Mouse (Mus musculus) small intestine, adult 2 months (tissue): ENCODE results near the gene C2cd5. TPM values are rescaled to one million over a fixed set of nuclear protein-coding genes. Genes with fewer than 3 reads are reported as not detected.
"Not testable (repeated sequence)": the region's sequence is repeated elsewhere in the genome, so short reads cannot be mapped to it uniquely, and the experiment has no call there.

Source experiments
- H3K27ac ChIP-seq: fragments of 200-500 bp; 2 replicates; pipeline ENCODE4 v1.5.1; 2012; ENCODE audit warnings: low read depth, low read length, control low read depth, inconsistent platforms; ENCODE audit not compliant: insufficient read depth
- H3K27me3 ChIP-seq: fragments of 200-500 bp; 2 replicates; pipeline ENCODE4 v1.6.1; 2012; ENCODE audit warnings: mild to moderate bottlenecking, moderate library complexity, low read length, inconsistent platforms; ENCODE audit not compliant: control insufficient read depth, insufficient read depth
- H3K36me3 ChIP-seq: fragments of 200-500 bp; 2 replicates; pipeline ENCODE4 v1.6.1; 2012; ENCODE audit warnings: mild to moderate bottlenecking, low read length, control low read depth, inconsistent platforms; ENCODE audit not compliant: control insufficient read depth, insufficient read depth
- H3K4me1 ChIP-seq: fragments of 200-500 bp; 2 replicates; pipeline ENCODE4 v1.6.1; 2012; ENCODE audit warnings: low read length, inconsistent platforms, mixed read lengths; ENCODE audit not compliant: control insufficient read depth, insufficient read depth, insufficient read length
- H3K4me3 ChIP-seq: fragments of 200-500 bp; 2 replicates; pipeline ENCODE4 v1.5.1; 2012; ENCODE audit warnings: low read depth, mild to moderate bottlenecking, control low read depth, inconsistent platforms, low read length, moderate library complexity
- CTCF ChIP-seq: fragments of 200-500 bp; IDR thresholded peaks from 2 replicates; pipeline ENCODE4 v1.5.1; 2012; ENCODE audit warnings: low read depth, mild to moderate bottlenecking, control low read depth, inconsistent platforms, low read length, moderate library complexity, mixed read lengths; ENCODE audit not compliant: insufficient replicate concordance, insufficient read length; ENCODE audit errors: extremely low read depth
- POLR2A ChIP-seq: fragments of 200-500 bp; IDR thresholded peaks from 2 replicates; pipeline ENCODE4 v1.6.1; 2012; ENCODE audit warnings: low read depth, mild to moderate bottlenecking, control low read depth, inconsistent platforms, low read length, moderate library complexity
- WGBS: fragments of 180-500 bp; shearing (Covaris S2); methylation state at CpG from one replicate; pipeline ENCODE4 v1.1.7; 2018; 5-methylcytosine and 5-hydroxymethylcytosine counted together
- polyA plus RNA-seq: library from polyadenylated mRNA; depleted of rRNA; stranded (reverse); fragments of >200 nt; gene quantifications from 2 replicates; pipeline ENCODE4 v1.2.3, GENCODE M21; 2012

The C2cd5 gene
- polyA plus RNA-seq, 1 experiment, result 15.9 TPM

- H3K4me1 ChIP-seq, result peaks cover 11% of the 10 kb centered on the region; the same call in 1 of the 2 replicates
- 84% methylated on average over 4 of the region's 4 CpGs for WGBS
- H3K36me3 ChIP-seq, result no peaks in the 10 kb centered on the region
- no peak overlapping the region for H3K4me3 ChIP-seq
- no peaks in the 10 kb centered on the region for H3K27me3 ChIP-seq
- H3K27ac ChIP-seq, result peak overlapping the region; percentile 36; the same call in 1 of the 2 replicates
- TF ChIP-seq POLR2A, result no peak
- no peak for TF ChIP-seq CTCF
Measured at GRCm38 (mm10) chr6:143142861-143143260, 42.9 kb upstream of the C2cd5 start.

GRCm38 (mm10) chr6:143141624-143142592, 42.0 kb upstream of the C2cd5 start:
- peak overlapping the region; percentile 81 for H3K27ac ChIP-seq
- H3K36me3 ChIP-seq, H3K4me3 ChIP-seq, H3K27me3 ChIP-seq: not testable (repeated sequence)
- 54% methylated on average over 10 of the region's 10 CpGs for WGBS
- H3K4me1 ChIP-seq, result peaks cover 11% of the 10 kb centered on the region; the same call in 1 of the 2 replicates

- no peaks in the 10 kb centered on the region for H3K36me3 ChIP-seq
- H3K4me3 ChIP-seq, result no peak overlapping the region
- H3K4me1 ChIP-seq, result peaks cover 11% of the 10 kb centered on the region; the same call in 1 of the 2 replicates
- no peak overlapping the region for H3K27ac ChIP-seq
- TF ChIP-seq CTCF, result no peak
- no peak for TF ChIP-seq POLR2A
- no peaks in the 10 kb centered on the region for H3K27me3 ChIP-seq
- 86% methylated on average over 9 of the region's 9 CpGs for WGBS
Measured at GRCm38 (mm10) chr6:143140884-143141283, 40.9 kb upstream of the C2cd5 start.

DNA sequence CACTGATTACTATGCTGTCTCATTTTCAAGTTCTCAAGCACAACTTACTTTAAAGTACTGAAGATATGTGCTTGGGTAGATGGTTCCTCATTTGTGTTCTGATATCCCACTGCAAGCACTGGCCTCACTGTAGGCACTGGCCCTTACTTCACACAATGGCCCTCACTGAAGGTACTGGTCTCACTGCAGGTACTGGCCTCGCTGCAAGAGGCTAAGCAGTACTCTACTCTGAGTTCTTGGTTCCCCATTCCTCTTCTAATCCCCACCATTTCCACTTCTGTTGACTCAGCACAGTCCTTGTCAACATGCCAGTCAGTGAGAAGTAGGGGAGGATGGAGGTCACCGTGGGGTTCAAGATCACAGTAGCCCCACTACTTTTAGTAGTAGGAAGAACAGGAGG, 39.5 kb upstream of the C2cd5 start:
- no peaks in the 10 kb centered on the region for H3K36me3 ChIP-seq
- H3K27ac ChIP-seq, result no peak overlapping the region
- no peaks in the 10 kb centered on the region for H3K27me3 ChIP-seq
- WGBS, result 85% methylated on average over 2 of the region's 2 CpGs
- no peak overlapping the region for H3K4me3 ChIP-seq
- TF ChIP-seq CTCF, result no peak
- no peak for TF ChIP-seq POLR2A
- peaks cover 6% of the 10 kb centered on the region; the same call in 1 of the 2 replicates for H3K4me1 ChIP-seq

DNA sequence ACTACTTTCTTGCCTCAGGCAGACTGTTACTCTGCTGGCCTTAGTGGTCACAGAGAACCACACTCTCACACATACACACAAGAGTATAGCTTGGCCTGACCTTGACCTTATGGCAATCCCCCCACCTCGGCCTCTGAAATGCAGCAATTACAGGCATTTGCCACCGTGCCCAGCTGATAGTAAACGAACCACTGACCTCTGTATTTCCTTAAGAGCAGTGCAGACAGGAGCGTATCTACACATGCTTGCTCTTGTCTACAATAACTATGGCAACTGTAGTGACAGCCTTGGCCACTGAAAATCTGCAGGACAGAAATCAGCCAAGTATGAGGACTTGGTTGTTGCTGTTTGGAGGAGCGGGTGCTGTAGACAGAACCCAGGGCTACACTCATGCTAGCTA, 37.4 kb upstream of the C2cd5 start:
- TF ChIP-seq CTCF (no peak), POLR2A (no peak)
- Histone ChIP-seq H3K36me3 (no peaks in the 10 kb centered on the region), H3K4me1 (peaks cover 7% of the 10 kb centered on the region; the same call in 1 of the 2 replicates), H3K4me3 (no peak overlapping the region), H3K27me3 (no peaks in the 10 kb centered on the region), H3K27ac (no peak overlapping the region)
- 54% methylated on average over 5 of the region's 5 CpGs for WGBS

DNA sequence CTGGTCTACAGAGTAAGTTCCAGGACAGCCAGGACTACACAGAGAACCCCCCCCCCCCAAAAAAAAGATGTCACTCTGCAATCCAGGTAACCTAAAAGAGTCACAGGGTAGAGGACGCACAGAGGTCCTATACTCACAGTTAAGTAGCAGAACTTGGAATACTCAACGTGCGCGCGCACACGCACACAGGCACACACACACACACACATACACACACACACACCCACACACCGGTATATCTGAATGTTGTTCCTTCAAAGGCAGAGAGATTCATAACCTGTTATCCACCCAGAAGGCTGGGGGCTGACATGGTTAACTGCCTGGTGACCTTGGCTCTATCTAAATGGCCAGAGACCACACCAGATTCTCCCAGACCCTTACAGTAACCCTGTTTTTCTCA, 36.7 kb upstream of the C2cd5 start:
- no peaks in the 10 kb centered on the region for H3K27me3 ChIP-seq
- WGBS, result 96% methylated on average over 7 of the region's 7 CpGs
- TF ChIP-seq CTCF (no peak), POLR2A (no peak)
- no peak overlapping the region for H3K4me3 ChIP-seq
- no peaks in the 10 kb centered on the region for H3K36me3 ChIP-seq
- H3K27ac ChIP-seq, result no peak overlapping the region
- peaks cover 6% of the 10 kb centered on the region; the same call in 1 of the 2 replicates for H3K4me1 ChIP-seq

GRCm38 (mm10) chr6:143135097-143135496, 35.2 kb upstream of the C2cd5 start:
- Histone ChIP-seq H3K27ac (no peak overlapping the region), H3K27me3 (no peaks in the 10 kb centered on the region), H3K4me3 (no peak overlapping the region), H3K4me1 (peaks cover 4% of the 10 kb centered on the region; the same call in 1 of the 2 replicates), H3K36me3 (no peaks in the 10 kb centered on the region)
- TF ChIP-seq CTCF, result no peak
- no peak for TF ChIP-seq POLR2A
- WGBS, result 80% methylated on average over 13 of the region's 13 CpGs

DNA sequence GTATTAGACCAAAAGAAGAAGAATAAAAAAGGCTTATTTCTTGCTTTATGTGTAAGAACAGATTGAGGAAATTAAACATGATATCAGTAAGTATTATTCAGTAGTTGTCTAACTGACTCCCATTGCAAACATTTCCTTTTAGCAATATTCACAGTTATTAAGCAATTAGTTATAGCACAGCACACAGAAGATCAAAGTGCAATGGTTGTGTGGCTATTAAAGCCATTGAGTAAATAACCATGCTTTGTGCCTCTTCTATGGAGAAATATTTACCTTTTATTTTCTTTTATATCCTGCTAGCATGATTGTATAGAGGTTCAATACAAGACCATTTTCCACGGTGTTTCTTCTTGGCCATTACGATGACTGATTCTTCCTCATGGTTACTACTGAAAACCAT, 33.2 kb upstream of the C2cd5 start:
- Histone ChIP-seq H3K4me3 (no peak overlapping the region), H3K4me1 (peaks cover 4% of the 10 kb centered on the region; the same call in 1 of the 2 replicates), H3K27ac (no peak overlapping the region), H3K27me3 (no peaks in the 10 kb centered on the region), H3K36me3 (no peaks in the 10 kb centered on the region)
- TF ChIP-seq POLR2A (no peak), CTCF (no peak)
- 33% methylated on average over 2 of the region's 2 CpGs for WGBS
